Mouse (Mus musculus) spleen, postnatal 4 days (tissue): ENCODE results near the gene Sema3f.
A peak's percentile ranks its signal among the peaks of the same experiment; 100 is the strongest.

Experiments used
- DNase-seq, 2 experiments: peaks; one replicate each; pipeline ENCODE4 v3.0.0; 2022; ENCODE audit warnings: low spot score in 2 of 2

Gene Sema3f

GRCm38 (mm10) chr9:107633661-107634405 lies 76.4 kb downstream of the Sema3f start:
- peak in 1 of 2 experiments; percentile 79 for DNase-seq

- DNase-seq, result peak; percentile 86 to 92
These were observed 77.1 kb downstream of the Sema3f start for GRCm38 (mm10) chr9:107633091-107633660.

GRCm38 (mm10) chr9:107632478-107632877 lies 77.8 kb downstream of the Sema3f start:
- DNase-seq, result peak; percentile 84 to 88

GRCm38 (mm10) chr9:107631861-107632260 lies 78.4 kb downstream of the Sema3f start:
- no peak for DNase-seq
